Mouse (Mus musculus) liver, embryonic 14.5 days (tissue): ENCODE measurements at regions not wholly inside any gene's neighbourhood (a gene's known extent, or its start where the extent isn't known, plus 50 kb on each side); places are given as distances from the start of the nearest gene placed in this dataset.

Experiments
- ATAC-seq: fragments of 200-750 bp; cut with Nextera tagmentation; 2 replicates; pipeline ENCODE4 v1.8.0; 2017; ENCODE audit warnings: moderate number of reproducible peaks, mild to moderate bottlenecking, moderate library complexity; ENCODE audit not compliant: insufficient read depth
- DNase-seq, 3 experiments: peaks; one replicate each; pipeline ENCODE4 v3.0.0-alpha.2; 2012 to 2013; ENCODE audit warnings: low read depth in 3 of 3, low spot score in 3 of 3
- H3K27ac ChIP-seq: fragments of 300-500 bp; sonication (generic); 2 replicates; pipeline ENCODE4 v1.5.1; 2014; ENCODE audit warnings: moderate library complexity, mild to moderate bottlenecking, control low read depth, inconsistent platforms
- H3K27me3 ChIP-seq: fragments of 300-500 bp; sonication (generic); 2 replicates; pipeline ENCODE4 v1.6.1; 2014; ENCODE audit warnings: mild to moderate bottlenecking, low read length, moderate library complexity; ENCODE audit not compliant: control insufficient read depth, insufficient read depth
- H3K36me3 ChIP-seq: fragments of 300-500 bp; sonication (generic); replicated peaks from 2 replicates; pipeline ENCODE4 v1.6.1; 2014; ENCODE audit warnings: low read depth; ENCODE audit not compliant: control insufficient read depth, insufficient read depth
- H3K4me1 ChIP-seq, 2 experiments: fragments of 200-500 bp in 1 of 2; fragments of 300-500 bp in 1 of 2; sonication (generic) in 1 of 2; replicated peaks; 2 replicates each; pipeline ENCODE4 v1.6.1; 2012 to 2014; ENCODE audit warnings: antibody characterized with exemption in 1 of 2, inconsistent platforms in 1 of 2, low read length in 1 of 2; ENCODE audit not compliant: control insufficient read depth in 2 of 2, insufficient read depth in 2 of 2
- H3K4me2 ChIP-seq: fragments of 300-500 bp; sonication (generic); 2 replicates; pipeline ENCODE4 v1.6.1; 2014; ENCODE audit warnings: low read depth, mild to moderate bottlenecking, control low read depth, moderate library complexity
- H3K4me3 ChIP-seq, 2 experiments: fragments of 200-500 bp in 1 of 2; fragments of 300-500 bp in 1 of 2; sonication (generic) in 1 of 2; 2 replicates each; pipeline ENCODE4 v1.5.1; 2012 to 2014; ENCODE audit warnings: low read depth in 2 of 2, low read length in 2 of 2, mild to moderate bottlenecking in 2 of 2, control low read depth in 1 of 2, inconsistent platforms in 1 of 2, moderate library complexity in 1 of 2; ENCODE audit not compliant: insufficient read depth in 1 of 2
- H3K9ac ChIP-seq: fragments of 300-500 bp; sonication (generic); replicated peaks from 2 replicates; pipeline ENCODE4 v1.6.1; 2014; ENCODE audit warnings: mild to moderate bottlenecking, control low read depth, moderate library complexity
- H3K9me3 ChIP-seq: fragments of 300-500 bp; sonication (generic); 2 replicates; pipeline ENCODE4 v1.6.1; 2016; ENCODE audit warnings: low read length, mixed read lengths; ENCODE audit not compliant: control insufficient read depth
- CTCF ChIP-seq: IDR thresholded peaks from 2 replicates; pipeline ENCODE4 v1.5.1; 2016; ENCODE audit warnings: antibody characterized with exemption, low read depth, control low read depth
- EP300 ChIP-seq: IDR thresholded peaks from 2 replicates; pipeline ENCODE4 v1.6.1; 2016; ENCODE audit warnings: antibody characterized with exemption, low read depth
- WGBS: fragments of 180-500 bp; shearing (Covaris S2); extraction: QIAGEN DNeasy Blood & Tissue Kit; methylation state at CpG from one replicate; pipeline ENCODE4 v1.1.7; 2014; ENCODE audit not compliant: insufficient replicate concordance; 5-methylcytosine and 5-hydroxymethylcytosine counted together

- Histone ChIP-seq H3K27ac (no peak overlapping the region), H3K4me2 (no peak overlapping the region), H3K27me3 (no peaks in the 10 kb centered on the region), H3K9ac (no peak overlapping the region), H3K4me1 (no peaks in the 10 kb centered on the region), H3K36me3 (no peaks in the 10 kb centered on the region), H3K4me3 (no peak overlapping the region), H3K9me3 (no peaks in the 10 kb centered on the region)
- DNase-seq (no peak), ATAC-seq (no peak)
- WGBS = 42% methylated on average over 4 of the region's 4 CpGs
- TF ChIP-seq EP300 (no peak), CTCF (no peak)
Observed at GRCm38 (mm10) chr3:56830315-56831097, 471.3 kb downstream of the Tm4sf1 start.

DNA sequence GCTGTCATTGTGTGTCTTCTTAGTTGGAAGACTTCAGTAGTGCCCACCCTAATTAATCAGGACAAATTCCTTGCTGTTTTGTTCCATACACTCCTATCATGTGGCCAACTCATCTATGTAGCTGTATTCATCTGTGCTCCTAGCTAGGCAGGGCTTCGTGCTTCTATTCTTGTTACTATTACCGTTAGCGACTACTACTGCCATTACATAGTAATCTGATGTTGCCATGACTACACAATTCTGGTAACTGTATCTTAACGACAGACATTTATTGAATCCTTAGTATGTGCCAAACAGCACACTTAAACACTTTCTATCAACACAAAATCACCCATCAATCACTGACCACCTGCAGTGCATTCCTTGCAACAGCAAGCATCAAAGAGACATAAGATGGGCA lies 477.6 kb downstream of the Tm4sf1 start:
- no peaks in the 10 kb centered on the region for H3K4me1 ChIP-seq
- no peaks in the 10 kb centered on the region for H3K27me3 ChIP-seq
- no peak for ATAC-seq
- WGBS = 71% methylated on average over 4 of the region's 4 CpGs
- H3K9me3 ChIP-seq = no peaks in the 10 kb centered on the region
- no peak overlapping the region for H3K4me3 ChIP-seq
- no peaks in the 10 kb centered on the region for H3K36me3 ChIP-seq
- no peak for DNase-seq
- TF ChIP-seq EP300 (no peak), CTCF (no peak)
- no peak overlapping the region for H3K9ac ChIP-seq
- no peak overlapping the region for H3K27ac ChIP-seq
- no peak overlapping the region for H3K4me2 ChIP-seq

DNA sequence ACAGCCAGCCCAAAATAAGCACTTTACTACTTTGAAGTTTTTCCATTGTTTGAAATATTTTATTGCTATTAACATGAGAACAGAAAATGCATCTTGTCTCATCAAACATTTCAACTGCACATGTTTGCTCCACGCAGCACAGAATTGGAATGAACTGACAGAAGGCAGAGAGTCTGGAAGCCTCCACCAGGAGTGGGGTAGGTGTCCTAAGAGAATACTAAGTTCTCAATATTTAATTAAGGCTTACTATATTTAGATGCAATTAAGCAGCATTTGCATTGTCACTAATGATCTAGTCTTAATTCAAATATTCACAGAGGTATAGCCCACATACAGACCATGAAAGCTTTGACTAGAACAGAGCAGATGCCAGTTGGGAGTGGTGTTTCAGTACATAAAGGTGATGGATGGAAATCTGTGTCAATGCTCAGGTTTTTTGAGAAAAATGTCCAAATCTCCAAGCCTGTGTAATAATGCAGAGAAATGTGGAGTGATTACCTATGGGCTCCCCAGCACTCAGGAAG lies 491.2 kb downstream of the Tm4sf1 start:
- no peaks in the 10 kb centered on the region for H3K27me3 ChIP-seq
- H3K9me3 ChIP-seq = no peaks in the 10 kb centered on the region
- H3K9ac ChIP-seq = no peak overlapping the region
- H3K27ac ChIP-seq = no peak overlapping the region
- H3K4me2 ChIP-seq = no peak overlapping the region
- no peaks in the 10 kb centered on the region for H3K4me1 ChIP-seq
- DNase-seq (no peak), ATAC-seq (no peak)
- no peaks in the 10 kb centered on the region for H3K36me3 ChIP-seq
- WGBS = 49% methylated on average over 1 of the region's 1 CpGs
- H3K4me3 ChIP-seq = no peak overlapping the region
- TF ChIP-seq EP300 = no peak
- no peak for TF ChIP-seq CTCF

GRCm38 (mm10) chr3:56793054-56793453 lies 508.7 kb downstream of the Tm4sf1 start:
- no peak for DNase-seq
- Histone ChIP-seq H3K9me3 (no peaks in the 10 kb centered on the region), H3K4me3 (no peak overlapping the region), H3K27ac (no peak overlapping the region), H3K4me1 (no peaks in the 10 kb centered on the region), H3K36me3 (no peaks in the 10 kb centered on the region), H3K4me2 (no peak overlapping the region), H3K9ac (no peak overlapping the region), H3K27me3 (no peaks in the 10 kb centered on the region)
- 19% methylated on average over 1 of the region's 1 CpGs for WGBS
- no peak for ATAC-seq
- no peak for TF ChIP-seq CTCF
- no peak for TF ChIP-seq EP300

GRCm38 (mm10) chr3:56789155-56789554 lies 512.6 kb downstream of the Tm4sf1 start:
- no peaks in the 10 kb centered on the region for H3K36me3 ChIP-seq
- no peaks in the 10 kb centered on the region for H3K4me1 ChIP-seq
- no peak overlapping the region for H3K4me3 ChIP-seq
- no peak overlapping the region for H3K4me2 ChIP-seq
- H3K27me3 ChIP-seq = no peaks in the 10 kb centered on the region
- no peak overlapping the region for H3K9ac ChIP-seq
- no peaks in the 10 kb centered on the region for H3K9me3 ChIP-seq
- WGBS = 25% methylated on average over 3 of the region's 3 CpGs
- no peak overlapping the region for H3K27ac ChIP-seq
- no peak for TF ChIP-seq EP300
- no peak for TF ChIP-seq CTCF
- DNase-seq = no peak
- ATAC-seq = no peak
